Mouse (Mus musculus) lung, embryonic 16.5 days (tissue): ENCODE data around the gene Vps13d. TPM values are rescaled to one million over a fixed set of nuclear protein-coding genes. Genes with fewer than 3 reads are reported as not detected.
A peak's percentile ranks its signal among the peaks of the same experiment; 100 is the strongest.

Experiments
- ATAC-seq: fragments of 200-750 bp; cut with Nextera tagmentation; 2 replicates; pipeline ENCODE4 v1.8.0; 2017; ENCODE audit warnings: low read depth, mild to moderate bottlenecking, moderate library complexity
- H3K27ac ChIP-seq: fragments of 300-500 bp; sonication (generic); 2 replicates; pipeline ENCODE4 v1.5.1; 2014; ENCODE audit warnings: mild to moderate bottlenecking, control low read depth, low read length
- H3K27me3 ChIP-seq: fragments of 300-500 bp; sonication (generic); 2 replicates; pipeline ENCODE4 v1.6.1; 2014; ENCODE audit warnings: low read depth, low read length, mixed read lengths; ENCODE audit not compliant: control insufficient read depth, insufficient read depth
- H3K36me3 ChIP-seq: fragments of 300-500 bp; sonication (generic); 2 replicates; pipeline ENCODE4 v1.6.1; 2014; ENCODE audit warnings: low read length; ENCODE audit not compliant: control insufficient read depth, insufficient read depth
- H3K4me1 ChIP-seq: fragments of 300-500 bp; sonication (generic); replicated peaks from 2 replicates; pipeline ENCODE4 v1.6.1; 2014; ENCODE audit warnings: low read length, mixed read lengths; ENCODE audit not compliant: control insufficient read depth, insufficient read depth
- H3K4me2 ChIP-seq: fragments of 300-500 bp; sonication (generic); 2 replicates; pipeline ENCODE4 v1.6.1; 2014; ENCODE audit warnings: low read depth, low read length, control low read depth
- H3K4me3 ChIP-seq: fragments of 300-500 bp; sonication (generic); 2 replicates; pipeline ENCODE4 v1.5.1; 2014; ENCODE audit warnings: mild to moderate bottlenecking, low read length, control low read depth
- H3K9ac ChIP-seq: fragments of 300-500 bp; sonication (generic); 2 replicates; pipeline ENCODE4 v1.6.1; 2014; ENCODE audit warnings: low read length, control low read depth
- H3K9me3 ChIP-seq: fragments of 300-500 bp; sonication (generic); 2 replicates; pipeline ENCODE4 v1.6.1; 2016; ENCODE audit warnings: low read length; ENCODE audit not compliant: control insufficient read depth
- WGBS: fragments of 180-500 bp; shearing (Covaris S2); extraction: QIAGEN DNeasy Blood & Tissue Kit; methylation state at CpG from one replicate; pipeline ENCODE4 v1.1.7; 2014; 5-methylcytosine and 5-hydroxymethylcytosine counted together
- polyA plus RNA-seq: library from polyadenylated mRNA; unstranded; fragments of >200 nt; fragmentation: Nextera tagmentation; extraction: Ambion mirVana; gene quantifications from 2 replicates; pipeline ENCODE4 v1.2.1, GENCODE M21; 2015

Vps13d gene
- polyA plus RNA-seq, 1 experiment from 2014 or later, result 5.9 TPM

- Histone ChIP-seq H3K4me3 (no peak overlapping the region), H3K27me3 (no peaks in the 10 kb centered on the region), H3K9ac (no peak overlapping the region), H3K9me3 (no peaks in the 10 kb centered on the region), H3K36me3 (no peaks in the 10 kb centered on the region), H3K4me1 (0 out of 2 replicates have a peak, but pooled peaks cover 3% of the 10 kb centered on the region), H3K27ac (no peak overlapping the region), H3K4me2 (no peak overlapping the region)
- 78% methylated on average over 5 of the region's 5 CpGs for WGBS
- peak; percentile 57; the same call in 1 of the 2 replicates for ATAC-seq
Observed at GRCm38 (mm10) chr4:145229524-145230163, 34.8 kb upstream of the Vps13d start.

- no peaks in the 10 kb centered on the region for H3K9me3 ChIP-seq
- WGBS, result 83% methylated on average over 6 of the region's 6 CpGs
- no peak for ATAC-seq
- no peaks in the 10 kb centered on the region for H3K36me3 ChIP-seq
- H3K4me3 ChIP-seq, result no peak overlapping the region
- 0 out of 2 replicates have a peak, but pooled peaks cover 3% of the 10 kb centered on the region for H3K4me1 ChIP-seq
- no peak overlapping the region for H3K27ac ChIP-seq
- no peak overlapping the region for H3K4me2 ChIP-seq
- H3K27me3 ChIP-seq, result no peaks in the 10 kb centered on the region
- H3K9ac ChIP-seq, result no peak overlapping the region
Observed at GRCm38 (mm10) chr4:145229051-145229450, 34.2 kb upstream of the Vps13d start.

GRCm38 (mm10) chr4:145224613-145225012, 29.8 kb upstream of the Vps13d start:
- Histone ChIP-seq H3K27ac (no peak overlapping the region), H3K36me3 (no peaks in the 10 kb centered on the region), H3K27me3 (no peaks in the 10 kb centered on the region), H3K4me1 (no peaks in the 10 kb centered on the region), H3K9ac (no peak overlapping the region), H3K4me2 (no peak overlapping the region), H3K4me3 (no peak overlapping the region), H3K9me3 (no peaks in the 10 kb centered on the region)
- 76% methylated on average over 4 of the region's 4 CpGs for WGBS
- no peak for ATAC-seq

- 70% methylated on average over 8 of the region's 8 CpGs for WGBS
- Histone ChIP-seq H3K9me3 (no peaks in the 10 kb centered on the region), H3K4me3 (no peak overlapping the region), H3K27ac (no peak overlapping the region), H3K9ac (no peak overlapping the region), H3K27me3 (no peaks in the 10 kb centered on the region), H3K4me2 (no peak overlapping the region), H3K36me3 (no peaks in the 10 kb centered on the region), H3K4me1 (no peaks in the 10 kb centered on the region)
- ATAC-seq, result no peak
Observed at GRCm38 (mm10) chr4:145222064-145222463, 27.3 kb upstream of the Vps13d start.

- 44% methylated on average over 2 of the region's 2 CpGs for WGBS
- H3K9me3 ChIP-seq, result no peaks in the 10 kb centered on the region
- H3K4me2 ChIP-seq, result no peak overlapping the region
- ATAC-seq, result no peak
- H3K4me1 ChIP-seq, result no peaks in the 10 kb centered on the region
- no peak overlapping the region for H3K9ac ChIP-seq
- no peak overlapping the region for H3K4me3 ChIP-seq
- H3K27ac ChIP-seq, result no peak overlapping the region
- H3K36me3 ChIP-seq, result no peaks in the 10 kb centered on the region
- H3K27me3 ChIP-seq, result no peaks in the 10 kb centered on the region
Observed at GRCm38 (mm10) chr4:145221379-145221778, 26.6 kb upstream of the Vps13d start.

- H3K9ac ChIP-seq, result no peak overlapping the region
- WGBS, result 61% methylated on average over 1 of the region's 1 CpGs
- H3K9me3 ChIP-seq, result no peaks in the 10 kb centered on the region
- no peak for ATAC-seq
- H3K4me2 ChIP-seq, result no peak overlapping the region
- H3K27ac ChIP-seq, result no peak overlapping the region
- H3K4me1 ChIP-seq, result no peaks in the 10 kb centered on the region
- no peaks in the 10 kb centered on the region for H3K27me3 ChIP-seq
- H3K36me3 ChIP-seq, result no peaks in the 10 kb centered on the region
- H3K4me3 ChIP-seq, result no peak overlapping the region
Observed at GRCm38 (mm10) chr4:145220001-145220400, 25.2 kb upstream of the Vps13d start.

- no peaks in the 10 kb centered on the region for H3K9me3 ChIP-seq
- H3K27ac ChIP-seq, result no peak overlapping the region
- no peak overlapping the region for H3K4me2 ChIP-seq
- H3K27me3 ChIP-seq, result no peaks in the 10 kb centered on the region
- no peaks in the 10 kb centered on the region for H3K4me1 ChIP-seq
- no peak overlapping the region; the same call in 1 of the 2 replicates for H3K9ac ChIP-seq
- no peak for ATAC-seq
- WGBS, result 52% methylated on average over 15 of the region's 15 CpGs
- H3K36me3 ChIP-seq, result no peaks in the 10 kb centered on the region
- no peak overlapping the region for H3K4me3 ChIP-seq
Observed at GRCm38 (mm10) chr4:145219240-145219985, 24.6 kb upstream of the Vps13d start.

GRCm38 (mm10) chr4:145217837-145218236, 23.0 kb upstream of the Vps13d start:
- Histone ChIP-seq H3K9me3 (no peaks in the 10 kb centered on the region), H3K36me3 (no peaks in the 10 kb centered on the region), H3K4me3 (no peak overlapping the region), H3K4me1 (no peaks in the 10 kb centered on the region), H3K27me3 (no peaks in the 10 kb centered on the region), H3K9ac (no peak overlapping the region), H3K27ac (no peak overlapping the region), H3K4me2 (no peak overlapping the region)
- 58% methylated on average over 5 of the region's 5 CpGs for WGBS
- no peak for ATAC-seq

- ATAC-seq, result no peak
- Histone ChIP-seq H3K9ac (no peak overlapping the region), H3K4me2 (no peak overlapping the region), H3K27me3 (no peaks in the 10 kb centered on the region), H3K4me3 (no peak overlapping the region), H3K4me1 (no peaks in the 10 kb centered on the region), H3K27ac (no peak overlapping the region), H3K36me3 (no peaks in the 10 kb centered on the region), H3K9me3 (no peaks in the 10 kb centered on the region)
- 70% methylated on average over 6 of the region's 6 CpGs for WGBS
Observed at GRCm38 (mm10) chr4:145217046-145217445, 22.2 kb upstream of the Vps13d start.
